Mouse (Mus musculus): ENCODE results near the gene Mrpl22. TPM values are rescaled to one million over a fixed set of nuclear protein-coding genes. Genes with fewer than 3 reads are reported as not detected.
"Not testable (repeated sequence)": the region's sequence is repeated elsewhere in the genome, so short reads cannot be mapped to it uniquely, and the experiment has no call there.

The Mrpl22 gene
- polyA plus RNA-seq, 1 experiment from 2014 or later = 81.7 TPM

DNA sequence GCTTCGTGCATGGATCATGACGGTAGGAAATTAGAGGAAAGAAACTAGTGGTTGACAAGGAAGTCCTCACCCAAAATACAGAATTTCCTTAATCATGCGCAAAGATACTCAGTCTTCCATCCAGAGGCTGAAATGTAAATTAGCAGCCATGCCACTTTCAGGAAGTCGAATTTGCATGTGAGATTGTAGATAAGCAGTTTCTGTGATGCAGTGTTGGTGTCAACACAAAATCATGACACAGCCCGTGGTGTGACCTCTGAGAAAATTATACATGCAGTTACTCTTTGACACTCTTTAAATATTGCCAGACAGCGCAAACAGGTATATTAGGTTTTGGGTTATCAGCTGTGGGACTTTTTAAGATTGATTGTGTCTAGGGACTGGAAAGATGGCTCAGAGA, 18.2 kb downstream of the Mrpl22 start:
- 88% methylated on average over 6 of the region's 6 CpGs for WGBS
- Histone ChIP-seq H3K27me3 (replicated peaks; ENCODE audit: insufficient read depth, low read length) (no peaks in the 10 kb centered on the region), H3K4me3 (ENCODE audit: low read depth, low read length) (no peak overlapping the region), H3K9ac (replicated peaks; ENCODE audit: low read depth) (no peak overlapping the region), H3K4me1 (ENCODE audit: insufficient read depth, low read depth, low read length) (no peaks in the 10 kb centered on the region), H3K4me2 (replicated peaks; ENCODE audit: low read depth, low read length) (no peak overlapping the region), H3K36me3 (ENCODE audit: insufficient read depth, low read length) (no peaks in the 10 kb centered on the region), H3K9me3 (ENCODE audit: low read length) (no peaks in the 10 kb centered on the region), H3K27ac (ENCODE audit: low read length) (no peak overlapping the region)
- TF ChIP-seq CTCF (IDR thresholded peaks at IDR 0.05) = no peak
- no peak for TF ChIP-seq EP300 (IDR thresholded peaks at IDR 0.05)
- DNase-seq (ENCODE audit: low spot score) = no peak
- no peak for ATAC-seq

DNA sequence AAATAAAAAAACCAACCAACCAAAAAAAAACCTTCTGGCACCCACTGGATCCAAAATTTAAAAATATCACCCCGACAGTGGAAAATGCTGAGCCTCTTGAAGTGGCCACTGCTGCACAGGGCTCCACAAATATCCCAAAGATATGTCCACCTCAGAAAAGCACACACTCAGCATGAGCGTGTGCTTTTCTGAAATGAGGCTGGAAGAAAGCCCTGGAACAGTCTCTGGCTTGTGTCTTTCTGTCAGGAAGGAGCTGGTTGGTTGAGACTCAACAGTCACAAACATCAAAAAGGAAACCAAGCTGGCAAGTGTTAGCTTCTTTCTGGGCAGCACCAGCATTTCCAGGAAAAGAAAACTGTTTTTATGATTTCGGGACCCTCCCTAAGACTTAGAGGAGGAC, 21.9 kb downstream of the Mrpl22 start:
- WGBS = 34% methylated on average over 3 of the region's 3 CpGs
- no peak; the same call in 1 of the 2 replicates for ATAC-seq

DNA sequence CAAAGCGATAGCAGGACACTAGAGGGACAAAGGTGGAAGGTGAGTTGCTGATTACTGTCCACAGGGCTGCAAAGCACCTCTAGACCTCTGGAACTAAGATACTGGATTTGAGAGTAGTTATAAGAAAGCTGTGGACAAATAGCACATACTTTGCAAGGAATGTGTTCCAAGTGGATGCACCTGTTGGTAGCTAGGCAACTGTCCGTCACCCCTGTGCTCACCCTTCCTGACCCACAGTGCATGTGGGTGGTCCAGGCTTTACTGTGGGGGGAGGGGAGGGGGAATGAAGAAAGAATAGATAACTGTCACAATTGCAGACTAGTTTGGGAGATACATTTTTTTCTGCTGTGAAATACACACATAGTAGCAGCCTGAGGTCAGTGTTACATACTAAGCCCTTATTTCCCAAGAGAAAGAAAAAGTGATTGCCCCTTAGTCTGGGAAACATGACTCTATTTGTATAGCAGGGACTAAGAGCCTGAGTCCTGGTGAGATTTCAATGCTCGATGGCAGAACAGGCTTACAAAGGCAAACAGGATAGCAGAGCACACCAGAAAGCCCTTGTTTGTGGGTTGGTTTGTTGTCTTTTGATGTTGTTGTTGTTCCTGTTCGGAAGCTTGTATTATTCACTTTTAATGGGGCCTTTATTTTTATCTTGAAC, 22.5 kb downstream of the Mrpl22 start:
- WGBS = 31% methylated on average over 4 of the region's 4 CpGs
- ATAC-seq = peak; percentile 38
- H3K27ac ChIP-seq (ENCODE audit: low read length) = no peak overlapping the region
- H3K9me3 ChIP-seq (ENCODE audit: low read length) = no peaks in the 10 kb centered on the region
- H3K4me3 ChIP-seq (ENCODE audit: low read depth, low read length) = no peak overlapping the region
- no peaks in the 10 kb centered on the region for H3K36me3 ChIP-seq (ENCODE audit: insufficient read depth, low read length)
- peak; percentile 29 for DNase-seq (ENCODE audit: low spot score)
- H3K4me1 ChIP-seq (ENCODE audit: insufficient read depth, low read depth, low read length) = no peaks in the 10 kb centered on the region
- H3K4me2 ChIP-seq (replicated peaks; ENCODE audit: low read depth, low read length) = no peak overlapping the region
- no peak for TF ChIP-seq CTCF (IDR thresholded peaks at IDR 0.05)
- no peak for TF ChIP-seq EP300 (IDR thresholded peaks at IDR 0.05)
- no peak overlapping the region for H3K9ac ChIP-seq (replicated peaks; ENCODE audit: low read depth)
- H3K27me3 ChIP-seq (replicated peaks; ENCODE audit: insufficient read depth, low read length) = no peaks in the 10 kb centered on the region

More for the DNA sequence above, 21.9 kb downstream of the Mrpl22 start:
- Histone ChIP-seq H3K4me1 (ENCODE audit: insufficient read depth, low read depth, low read length) (no peaks in the 10 kb centered on the region), H3K27me3 (replicated peaks; ENCODE audit: insufficient read depth, low read length) (no peaks in the 10 kb centered on the region), H3K27ac (ENCODE audit: low read length) (no peak overlapping the region), H3K9ac (replicated peaks; ENCODE audit: low read depth) (no peak overlapping the region), H3K36me3 (ENCODE audit: insufficient read depth, low read length) (no peaks in the 10 kb centered on the region), H3K4me2 (replicated peaks; ENCODE audit: low read depth, low read length) (no peak overlapping the region), H3K9me3 (ENCODE audit: low read length) (no peaks in the 10 kb centered on the region), H3K4me3 (ENCODE audit: low read depth, low read length) (no peak overlapping the region)
- DNase-seq (ENCODE audit: low spot score) = no peak
- no peak for TF ChIP-seq CTCF (IDR thresholded peaks at IDR 0.05)
- no peak for TF ChIP-seq EP300 (IDR thresholded peaks at IDR 0.05)

DNA sequence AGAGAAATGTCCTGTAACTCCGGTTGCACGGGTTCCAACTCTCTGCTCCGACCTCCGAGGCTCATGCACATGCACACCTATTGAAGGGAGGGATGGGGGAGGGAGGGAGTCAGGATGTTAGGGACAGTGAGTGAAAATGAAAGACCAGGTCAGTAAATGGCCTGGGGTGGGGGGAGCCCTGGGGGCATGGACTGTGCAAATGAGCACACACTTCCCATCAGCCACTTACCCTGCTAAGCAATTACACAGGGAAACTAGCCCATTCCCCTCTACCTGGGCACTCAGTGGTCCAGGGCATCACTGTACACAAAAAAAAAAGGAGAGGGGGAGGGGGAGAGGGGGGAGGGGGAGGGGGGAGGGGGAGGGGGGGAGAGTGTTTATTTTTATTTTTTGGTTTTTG, 27.2 kb downstream of the Mrpl22 start:
- Histone ChIP-seq H3K27ac (ENCODE audit: low read length) (no peak overlapping the region), H3K9me3 (ENCODE audit: low read length) (no peaks in the 10 kb centered on the region), H3K4me1 (ENCODE audit: insufficient read depth, low read depth, low read length) (0 out of 2 replicates have a peak, but pooled peaks cover 3% of the 10 kb centered on the region), H3K36me3 (ENCODE audit: insufficient read depth, low read length) (no peaks in the 10 kb centered on the region), H3K4me3 (ENCODE audit: low read depth, low read length) (peak overlapping the region; percentile 77), H3K4me2 (replicated peaks; ENCODE audit: low read depth, low read length) (peak overlapping the region; percentile 67), H3K9ac (replicated peaks; ENCODE audit: low read depth) (no peak overlapping the region), H3K27me3 (replicated peaks; ENCODE audit: insufficient read depth, low read length) (no peaks in the 10 kb centered on the region)
- WGBS = 84% methylated on average over 4 of the region's 4 CpGs
- TF ChIP-seq CTCF (IDR thresholded peaks at IDR 0.05) (no peak), EP300 (IDR thresholded peaks at IDR 0.05) (no peak)
- DNase-seq (ENCODE audit: low spot score) = no peak
- ATAC-seq = no peak

DNA sequence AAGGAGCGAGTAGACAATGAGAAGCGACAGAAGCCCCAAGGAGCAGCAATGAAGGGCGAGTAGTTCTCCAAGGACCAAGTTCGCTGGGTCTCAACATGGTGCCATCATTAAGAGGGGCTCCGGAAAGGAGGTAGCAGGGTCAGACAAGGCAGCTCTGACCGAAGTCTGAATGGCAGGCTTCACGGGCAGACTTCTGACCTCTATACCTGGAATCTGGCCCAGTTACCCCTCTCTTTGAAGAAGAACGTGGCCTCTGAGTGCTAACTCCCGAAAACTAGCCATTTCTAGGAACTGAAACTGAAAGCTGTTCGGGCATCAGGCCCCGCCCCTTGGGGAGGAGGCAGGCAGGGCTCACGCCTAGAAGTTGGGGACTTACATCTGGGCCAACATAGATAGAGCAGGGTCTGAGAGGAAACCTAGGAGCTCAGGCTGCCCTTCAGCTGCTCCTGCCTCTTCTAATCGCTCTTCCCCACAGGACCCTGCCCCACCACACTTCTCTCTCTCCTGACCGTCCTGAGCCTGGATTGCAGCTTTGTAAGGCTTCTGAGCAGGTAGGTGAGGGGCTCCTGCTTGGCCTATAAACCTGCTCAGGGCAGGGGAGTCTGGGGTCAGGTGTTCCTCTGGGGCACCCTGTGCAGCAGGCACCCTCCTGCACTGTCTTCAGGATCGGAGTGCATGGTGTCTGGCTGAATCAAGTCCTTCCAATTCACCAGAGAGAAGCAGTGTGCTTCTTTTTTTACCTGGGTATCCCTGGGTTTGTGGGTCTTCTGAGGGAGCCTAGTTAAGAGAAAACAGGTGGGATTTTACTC, 28.0 kb downstream of the Mrpl22 start, which contains the start of the genes Igtp and Irgm2:
Igtp (plus strand) TSS at position 328 of the 809 bp plus-strand sequence.
Irgm2 (plus strand) TSS at position 390 of the 809 bp plus-strand sequence.
- H3K9ac ChIP-seq (replicated peaks; ENCODE audit: low read depth) = peak within 1 kb of the TSS; percentile 62
- peak; percentile 95 for ATAC-seq
- TF ChIP-seq EP300 (IDR thresholded peaks at IDR 0.05) = 0 out of 2 replicates have a peak, but pooled peaks have one; percentile 25
- not testable (repeated sequence) for H3K4me1 ChIP-seq (ENCODE audit: insufficient read depth, low read depth, low read length); H3K36me3 ChIP-seq (ENCODE audit: insufficient read depth, low read length); H3K27me3 ChIP-seq (replicated peaks; ENCODE audit: insufficient read depth, low read length); H3K9me3 ChIP-seq (ENCODE audit: low read length)
- peak within 1 kb of the TSS; percentile 67 for H3K4me2 ChIP-seq (replicated peaks; ENCODE audit: low read depth, low read length)
- peak within 1 kb of the TSS; percentile 82 for H3K27ac ChIP-seq (ENCODE audit: low read length)
- peak; percentile 88 for DNase-seq (ENCODE audit: low spot score)
- peak within 1 kb of the TSS; percentile 77 for H3K4me3 ChIP-seq (ENCODE audit: low read depth, low read length)
- 7% methylated on average over 13 of the region's 15 CpGs for WGBS

DNA sequence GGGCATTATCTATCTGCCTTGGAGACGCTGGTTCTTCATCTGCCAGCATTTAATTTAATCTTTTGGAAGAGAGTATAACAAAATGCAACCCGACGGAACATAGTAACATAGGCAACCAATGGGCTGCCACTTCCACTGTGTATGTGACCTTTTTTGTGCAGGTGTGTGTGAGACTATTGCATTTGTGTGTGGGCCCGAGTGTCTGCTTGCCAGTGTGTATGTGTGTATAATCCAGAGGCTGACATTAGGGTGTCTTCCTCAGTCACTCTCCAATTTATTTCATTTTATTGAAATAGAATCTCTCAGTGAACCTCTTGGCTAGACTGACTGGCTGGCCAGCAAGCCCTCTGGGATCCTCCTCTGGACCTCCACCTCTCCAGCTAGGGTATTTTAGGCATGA, 28.8 kb downstream of the Mrpl22 start:
- Histone ChIP-seq H3K4me1 (ENCODE audit: insufficient read depth, low read depth, low read length) (0 out of 2 replicates have a peak, but pooled peaks cover 3% of the 10 kb centered on the region), H3K9ac (replicated peaks; ENCODE audit: low read depth) (no peak overlapping the region), H3K27ac (ENCODE audit: low read length) (no peak overlapping the region), H3K27me3 (replicated peaks; ENCODE audit: insufficient read depth, low read length) (no peaks in the 10 kb centered on the region), H3K4me2 (replicated peaks; ENCODE audit: low read depth, low read length) (peak overlapping the region; percentile 67), H3K9me3 (ENCODE audit: low read length) (no peaks in the 10 kb centered on the region), H3K4me3 (ENCODE audit: low read depth, low read length) (no peak overlapping the region), H3K36me3 (ENCODE audit: insufficient read depth, low read length) (no peaks in the 10 kb centered on the region)
- DNase-seq (ENCODE audit: low spot score) (no peak), ATAC-seq (no peak)
- TF ChIP-seq CTCF (IDR thresholded peaks at IDR 0.05) (no peak), EP300 (IDR thresholded peaks at IDR 0.05) (no peak)
- WGBS = 92% methylated on average over 4 of the region's 4 CpGs
